Mouse (Mus musculus): ENCODE measurements around the gene Pcnx.

Gene Pcnx

DNA sequence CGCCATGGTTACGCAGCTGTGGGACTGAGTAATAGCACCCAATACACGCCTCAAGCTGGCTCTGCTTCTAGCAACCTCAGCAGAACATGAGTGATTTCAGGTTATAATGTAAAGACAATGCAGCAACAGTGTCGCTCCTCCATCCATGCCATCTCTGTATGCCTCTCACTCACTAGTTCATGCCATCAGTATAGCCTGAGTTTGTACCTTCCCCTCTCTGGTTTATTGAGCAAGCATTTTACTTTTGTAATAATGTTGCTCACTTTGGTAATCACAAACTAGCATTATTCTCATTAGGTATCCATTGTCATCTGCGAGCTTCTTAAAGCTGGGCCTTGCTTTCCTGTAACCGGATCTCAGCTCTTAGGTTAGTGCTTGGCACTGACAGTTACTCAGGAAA lies 36.2 kb downstream of the Pcnx start:
- DNase-seq (ENCODE audit: low read depth, low spot score): no peak

DNA sequence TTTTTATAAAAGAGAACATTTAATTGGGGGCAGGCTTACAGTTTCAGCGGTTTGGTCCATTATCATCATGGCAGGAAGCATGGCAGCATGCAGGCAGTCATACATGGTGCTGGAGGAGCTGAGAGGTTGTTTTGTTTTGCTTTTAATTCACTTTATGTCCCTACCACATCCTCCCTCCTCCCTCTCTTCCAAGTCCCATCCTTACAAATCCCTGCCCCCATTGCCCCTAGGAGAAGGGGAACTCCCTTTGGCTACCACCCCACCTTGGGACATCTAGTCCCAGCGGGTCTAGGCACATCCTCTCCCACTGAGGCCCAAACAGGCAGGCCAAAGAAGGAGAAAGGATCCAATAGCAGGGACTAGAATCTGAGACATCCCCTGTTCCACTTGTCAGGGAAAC lies 44.6 kb downstream of the Pcnx start:
- DNase-seq (ENCODE audit: low read depth, low spot score): no peak

DNA sequence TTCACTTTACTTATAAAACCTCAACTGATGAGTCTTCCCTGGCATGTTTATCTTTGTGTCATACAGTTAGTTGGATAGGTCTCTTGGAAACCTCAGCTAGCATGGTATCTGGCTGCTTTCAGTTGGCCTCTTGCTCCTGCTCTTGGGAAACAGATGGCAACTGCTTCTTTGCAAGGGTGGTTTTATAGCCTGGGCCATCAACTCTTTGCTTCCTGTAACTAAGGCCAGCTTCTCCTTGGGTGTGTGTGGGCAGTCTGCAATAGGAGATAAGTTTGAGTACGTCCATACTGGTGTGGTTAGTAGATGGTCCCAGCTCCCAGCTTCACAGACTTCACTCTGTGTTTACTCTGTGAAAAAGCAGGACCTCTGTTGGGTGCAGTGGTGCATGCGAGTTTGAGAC lies 46.0 kb downstream of the Pcnx start:
- DNase-seq (ENCODE audit: low read depth, low spot score): no peak

DNA sequence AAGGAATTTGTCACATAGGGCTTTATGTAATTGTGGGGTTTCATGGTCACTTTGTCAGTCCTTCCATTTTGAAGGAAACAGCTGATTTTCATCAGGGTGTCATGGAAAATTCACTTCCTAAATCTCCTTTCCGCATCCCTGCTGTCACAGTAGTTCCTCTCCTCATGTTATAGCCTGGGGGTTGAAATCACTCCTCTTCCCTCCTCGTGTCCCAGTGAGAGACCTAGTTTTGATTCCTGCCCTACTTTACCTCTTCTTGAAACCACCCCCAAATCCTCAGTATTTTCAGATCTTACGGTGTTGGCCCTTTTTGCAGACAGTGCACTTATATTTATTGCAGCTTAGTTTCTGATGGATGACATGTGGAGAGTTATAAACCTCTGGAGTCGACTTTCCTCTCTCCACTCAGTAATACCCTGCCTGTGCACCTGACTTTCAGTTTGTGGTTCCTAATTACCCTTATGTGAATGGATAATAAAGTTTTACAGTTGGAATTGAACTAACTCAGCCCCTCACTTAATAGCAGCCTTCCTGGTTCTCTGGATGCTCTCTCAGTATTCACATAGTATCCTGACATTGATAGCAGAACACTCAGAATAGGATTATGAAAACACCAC lies 48.0 kb downstream of the Pcnx start:
- DNase-seq (ENCODE audit: low read depth, low spot score): no peak

DNA sequence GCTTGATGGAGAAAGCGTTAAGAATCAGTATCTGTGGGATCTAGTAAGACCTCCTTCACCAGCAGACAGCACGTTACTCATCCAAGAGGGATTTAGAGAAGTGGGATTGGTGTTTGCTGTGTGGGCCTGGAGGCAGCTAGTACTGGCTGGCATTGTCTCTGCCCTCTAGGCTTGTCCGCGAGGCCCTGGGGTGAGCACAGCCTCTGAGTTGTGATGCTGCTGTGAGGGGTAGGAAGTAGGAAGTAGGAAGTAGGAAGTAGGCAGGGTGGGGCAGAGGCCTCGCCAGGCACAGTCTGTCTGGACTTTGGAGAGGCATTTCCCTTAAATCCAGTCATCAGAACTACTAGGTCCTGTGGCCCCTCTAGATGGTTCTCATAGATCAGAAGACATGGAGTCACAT lies 50.6 kb downstream of the Pcnx start:
- no peak for DNase-seq (ENCODE audit: low read depth, low spot score)

DNA sequence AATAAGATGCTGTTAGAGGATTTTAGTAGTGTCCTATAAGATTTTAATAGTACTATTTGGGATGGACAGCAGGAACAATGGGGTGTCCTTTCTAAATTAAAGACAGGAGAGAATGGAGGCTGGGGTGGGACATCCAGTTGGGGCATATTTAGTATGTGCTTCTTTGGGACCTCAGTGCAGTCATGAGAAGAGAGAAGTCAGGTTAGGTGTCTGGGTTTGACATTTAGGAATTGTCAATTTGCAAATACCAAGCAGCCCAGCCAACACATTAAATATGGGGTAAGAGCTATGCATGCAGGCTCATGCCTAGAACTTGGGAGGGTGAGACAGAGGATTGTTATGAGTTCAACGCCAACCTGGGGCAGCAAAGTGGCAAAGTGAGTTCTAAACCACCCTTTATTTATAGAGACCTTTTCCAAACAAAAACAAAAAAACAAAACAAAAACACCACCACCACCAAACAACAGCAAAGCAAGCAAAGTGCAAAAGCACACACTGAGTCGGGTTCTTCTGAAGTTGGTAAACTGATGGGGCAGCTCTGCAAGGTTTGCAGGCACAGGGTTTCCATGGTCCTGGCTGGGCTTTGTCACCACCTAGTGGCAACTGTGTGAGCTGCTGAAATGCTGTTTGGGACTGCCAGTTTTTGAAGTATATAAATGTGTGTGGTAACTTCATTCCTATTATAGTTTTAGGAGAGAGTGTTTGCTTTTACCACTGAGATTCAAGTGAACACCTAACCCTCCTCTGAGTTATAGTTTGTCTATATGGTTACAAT lies 55.5 kb downstream of the Pcnx start:
- peak; percentile 73 for DNase-seq (ENCODE audit: low read depth, low spot score)

DNA sequence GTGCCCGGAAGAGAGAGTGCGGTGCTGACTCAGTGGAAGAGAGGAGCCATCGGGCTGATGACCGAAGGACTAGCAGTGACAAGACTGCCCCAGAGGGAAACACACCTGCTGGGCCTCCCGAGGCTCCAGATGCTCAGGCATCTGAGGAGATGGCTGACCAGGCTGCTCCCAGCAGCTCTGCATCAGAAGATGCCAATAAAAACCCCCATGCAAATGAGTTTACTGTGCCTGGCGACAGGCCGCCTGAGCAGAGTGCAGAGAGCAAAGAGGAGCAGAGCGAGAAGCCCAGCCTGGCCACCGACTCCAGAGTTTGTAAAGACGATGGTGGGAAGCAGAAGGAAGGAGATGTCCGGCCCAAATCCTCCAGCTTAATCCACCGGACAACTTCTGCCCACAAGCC lies 58.5 kb downstream of the Pcnx start:
- peak; percentile 30 for DNase-seq (ENCODE audit: low read depth, low spot score)

DNA sequence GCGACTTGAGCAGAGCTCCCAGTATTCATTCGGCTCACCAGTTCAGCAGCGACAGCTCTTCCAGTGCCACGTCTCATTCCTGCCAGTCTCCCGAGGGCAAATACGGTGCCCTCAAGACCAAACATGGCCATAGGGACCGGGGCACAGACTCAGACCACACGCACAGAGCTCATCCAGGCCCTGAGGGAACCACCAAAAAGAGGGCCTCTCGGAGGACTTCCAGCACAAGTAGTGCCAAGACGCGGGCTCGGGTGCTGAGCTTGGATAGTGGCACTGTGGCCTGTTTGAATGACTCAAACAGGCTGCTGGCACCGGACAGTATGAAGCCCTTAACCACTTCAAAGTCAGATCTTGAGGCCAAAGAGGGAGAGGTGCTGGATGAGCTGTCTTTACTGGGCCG lies 59.1 kb downstream of the Pcnx start:
- DNase-seq (ENCODE audit: low read depth, low spot score): no peak

DNA sequence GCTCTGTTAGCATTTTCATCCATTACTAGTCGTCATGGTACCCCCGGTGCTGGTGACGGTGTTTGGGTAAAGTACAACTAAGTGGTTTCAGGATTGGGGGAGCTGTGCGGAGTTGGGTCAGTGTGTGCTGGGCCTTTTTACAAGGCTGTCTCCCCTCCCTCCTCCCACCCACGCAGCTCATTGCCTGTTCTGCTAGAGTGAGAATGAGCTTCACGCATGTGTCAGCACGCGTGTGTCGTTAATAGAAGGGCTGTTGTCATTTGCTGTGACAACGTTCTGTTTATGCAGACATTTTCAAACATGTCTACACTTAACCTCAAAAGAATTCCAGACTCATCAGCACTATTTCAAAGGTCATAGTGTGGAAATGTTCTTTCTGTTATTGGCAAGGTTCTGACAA lies 60.2 kb downstream of the Pcnx start:
- DNase-seq (ENCODE audit: low read depth, low spot score): no peak

DNA sequence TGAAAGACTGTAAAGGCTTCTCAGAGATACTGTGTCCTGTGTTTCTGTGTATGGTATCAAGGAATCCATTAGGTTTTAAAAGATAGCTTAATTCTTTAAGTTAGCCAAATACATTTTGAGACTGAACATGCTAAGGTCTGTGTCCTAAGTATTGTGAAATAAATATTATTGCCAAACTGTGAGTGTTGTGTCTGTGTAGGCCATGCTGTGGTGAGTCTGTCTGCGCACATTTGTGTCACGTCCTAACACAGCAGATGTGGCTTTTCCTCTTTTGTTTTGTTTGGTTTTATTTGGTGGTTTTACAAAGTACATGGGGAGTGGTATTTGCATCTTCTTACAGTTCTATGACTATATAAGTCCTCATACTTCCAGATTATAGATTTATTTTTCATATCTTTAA lies 60.8 kb downstream of the Pcnx start:
- no peak for DNase-seq (ENCODE audit: low read depth, low spot score)

DNA sequence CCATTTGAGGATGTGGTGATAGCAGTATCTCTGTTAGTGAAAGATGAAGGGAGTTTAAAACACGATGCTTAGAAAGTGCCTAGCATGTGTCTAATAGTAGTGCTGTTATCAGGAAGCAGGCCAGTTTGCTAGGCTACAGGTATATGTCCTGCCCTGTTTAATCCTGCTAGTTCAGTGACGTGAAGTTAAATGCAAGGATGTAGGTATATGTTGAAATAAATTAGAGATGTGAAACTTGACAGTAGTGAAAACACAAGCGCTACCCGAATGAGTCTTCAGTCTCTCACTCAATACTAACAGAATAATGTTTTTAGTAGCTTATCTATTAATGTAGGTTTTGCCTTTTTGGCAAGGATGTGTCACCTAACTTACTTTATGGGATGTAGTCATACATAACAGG lies 62.0 kb downstream of the Pcnx start:
- peak; percentile 19 for DNase-seq (ENCODE audit: low read depth, low spot score)

DNA sequence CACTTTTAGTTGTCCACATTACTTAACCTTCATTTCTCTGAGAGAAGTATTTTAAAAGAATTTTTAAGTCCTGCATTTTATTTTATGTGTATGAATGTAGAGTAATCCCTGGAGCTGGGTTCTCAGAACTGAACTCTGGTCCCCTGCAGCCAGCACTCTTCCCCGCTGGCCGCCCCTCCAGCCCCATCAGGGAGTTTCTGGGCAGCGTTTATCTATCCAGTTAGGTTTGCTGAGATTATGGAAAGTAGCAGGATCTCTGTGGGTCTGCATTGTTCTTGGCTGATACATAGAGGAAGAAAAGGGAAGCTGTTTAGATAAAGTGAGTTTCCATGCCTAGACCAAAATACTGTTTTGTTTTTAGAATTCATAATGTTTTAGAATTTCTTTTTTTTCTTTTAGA lies 63.0 kb downstream of the Pcnx start:
- DNase-seq (ENCODE audit: low read depth, low spot score): no peak

DNA sequence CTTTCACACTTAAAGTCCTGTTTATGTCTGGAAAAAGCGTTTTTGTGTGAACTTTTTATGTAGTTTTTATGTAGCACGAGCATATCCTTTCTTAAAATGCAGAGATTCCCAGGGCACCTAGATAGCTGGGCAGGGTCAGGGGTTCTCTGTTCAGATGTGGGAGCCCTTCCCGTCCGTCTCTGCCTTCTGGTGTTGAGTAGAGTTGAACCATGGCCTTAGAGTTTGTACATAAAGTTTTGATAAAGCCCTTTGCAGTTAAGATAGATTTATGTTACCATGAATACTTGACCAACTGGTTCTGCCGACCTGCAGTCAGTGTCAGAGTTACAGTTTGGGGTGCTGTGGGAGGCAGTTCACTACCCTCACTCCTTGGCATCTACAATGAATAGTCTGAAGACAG lies 67.3 kb downstream of the Pcnx start:
- DNase-seq (ENCODE audit: low read depth, low spot score): no peak

DNA sequence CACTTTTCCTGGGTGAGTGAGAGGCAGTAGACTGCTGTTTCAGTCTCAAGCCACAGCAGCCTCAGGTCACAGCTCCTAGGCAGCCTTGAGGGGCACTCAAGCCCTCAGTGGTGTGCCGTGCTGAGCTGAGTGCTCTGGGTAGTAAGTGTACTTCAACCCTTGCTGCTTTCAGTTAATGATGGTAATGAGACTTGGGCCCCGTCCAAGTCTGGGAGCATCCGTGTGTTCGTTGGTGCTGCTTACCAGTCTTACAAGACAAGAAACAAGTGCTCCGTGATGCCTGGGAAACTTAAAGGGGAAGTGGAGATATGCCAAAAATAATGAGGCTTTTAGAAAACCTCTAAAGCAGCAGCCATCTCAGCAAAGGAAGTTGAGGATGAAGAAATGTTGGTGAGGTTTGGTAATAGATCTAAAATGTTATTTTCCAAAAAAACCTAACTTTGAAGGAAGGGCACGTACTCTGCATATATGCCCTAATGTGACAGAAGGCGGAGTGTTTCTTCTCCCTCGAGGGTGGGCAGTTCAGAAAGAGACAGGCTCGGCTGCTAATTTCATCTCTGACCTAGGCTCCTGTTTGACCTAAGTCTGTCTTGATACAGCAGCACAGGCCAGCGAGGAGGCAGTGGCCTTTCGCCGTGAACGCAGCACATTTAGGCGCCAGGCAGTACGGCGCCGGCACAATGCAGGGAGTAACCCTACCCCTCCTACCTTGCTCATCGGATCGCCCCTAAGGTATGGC lies 68.0 kb downstream of the Pcnx start:
- no peak for DNase-seq (ENCODE audit: low read depth, low spot score)

DNA sequence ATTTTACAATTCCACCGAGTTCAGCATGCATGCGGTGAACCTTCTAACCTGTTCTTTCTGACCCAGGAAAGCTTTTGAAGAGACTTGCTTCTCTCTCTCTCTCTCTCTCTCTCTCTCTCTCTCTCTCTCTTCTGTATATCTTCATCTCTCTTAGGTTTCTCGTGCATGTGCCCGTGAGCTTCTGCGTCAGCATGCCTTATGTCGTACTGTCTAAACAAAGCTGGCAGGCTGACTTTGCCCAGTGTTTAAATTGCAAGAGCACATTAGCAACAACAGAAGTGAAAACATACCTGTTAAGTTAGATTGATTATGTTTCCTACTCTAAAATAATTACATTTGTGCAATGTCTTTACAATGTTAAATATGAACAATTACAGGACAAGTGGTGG lies 68.6 kb downstream of the Pcnx start:
- DNase-seq (ENCODE audit: low read depth, low spot score): no peak

DNA sequence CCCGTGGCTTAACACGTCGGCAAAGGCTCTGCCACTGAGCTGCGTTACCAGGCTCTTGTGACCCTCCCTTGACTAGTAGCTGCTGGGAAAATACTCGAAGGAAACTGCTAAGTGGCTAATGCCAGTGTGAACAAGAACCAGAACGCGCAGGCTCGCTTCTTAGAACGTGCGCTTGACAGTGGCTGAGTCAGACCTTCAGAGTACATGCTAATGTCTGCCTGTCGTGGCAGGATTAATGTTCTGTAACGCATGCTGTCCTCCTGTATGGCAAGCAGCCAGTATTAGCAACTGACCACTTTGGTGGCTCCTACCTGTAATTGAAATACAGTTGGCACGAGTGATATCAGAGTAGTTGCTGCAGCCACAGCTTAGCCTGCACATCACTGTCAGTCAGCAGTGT lies 72.2 kb downstream of the Pcnx start:
- no peak for DNase-seq (ENCODE audit: low read depth, low spot score)

DNA sequence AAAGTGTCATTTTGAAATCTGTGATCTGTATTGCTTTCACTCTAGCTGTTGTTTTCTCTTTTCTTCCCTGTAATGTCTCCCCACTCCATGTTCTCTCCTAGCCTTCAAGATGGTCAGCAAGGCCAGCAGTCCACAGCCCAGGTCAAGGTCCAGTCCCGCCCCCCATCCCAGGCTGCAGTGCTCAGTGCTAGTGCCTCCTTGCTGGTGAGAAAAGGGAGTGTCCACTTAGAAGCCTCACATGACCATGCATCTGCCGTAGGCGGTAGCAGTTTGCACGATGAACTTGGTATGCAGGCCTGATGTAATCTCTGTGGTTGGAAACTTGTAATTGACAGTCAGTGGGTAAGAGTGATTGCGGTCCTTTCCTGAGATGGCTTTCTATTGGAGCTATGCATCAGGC lies 73.6 kb downstream of the Pcnx start:
- DNase-seq (ENCODE audit: low read depth, low spot score): no peak

DNA sequence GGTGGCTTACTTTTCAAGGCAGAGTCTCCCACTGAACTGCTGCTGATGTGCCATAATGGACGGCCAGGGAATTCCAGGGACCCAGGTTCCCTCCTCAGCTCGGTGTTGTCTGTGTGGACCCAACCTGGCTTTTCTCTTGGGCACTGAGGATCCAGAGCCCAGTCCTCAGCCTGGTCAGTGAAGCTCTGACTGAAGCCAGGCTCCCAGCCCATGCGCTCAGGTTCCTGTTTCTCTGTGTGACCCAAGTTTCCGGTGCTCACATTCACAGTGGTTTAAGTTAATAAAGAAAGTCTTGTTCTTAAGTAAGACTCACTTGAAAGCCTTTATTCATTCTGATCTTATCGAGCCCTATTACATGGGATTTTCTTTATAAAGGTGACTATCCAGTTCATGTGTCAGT lies 74.7 kb downstream of the Pcnx start:
- no peak for DNase-seq (ENCODE audit: low read depth, low spot score)

DNA sequence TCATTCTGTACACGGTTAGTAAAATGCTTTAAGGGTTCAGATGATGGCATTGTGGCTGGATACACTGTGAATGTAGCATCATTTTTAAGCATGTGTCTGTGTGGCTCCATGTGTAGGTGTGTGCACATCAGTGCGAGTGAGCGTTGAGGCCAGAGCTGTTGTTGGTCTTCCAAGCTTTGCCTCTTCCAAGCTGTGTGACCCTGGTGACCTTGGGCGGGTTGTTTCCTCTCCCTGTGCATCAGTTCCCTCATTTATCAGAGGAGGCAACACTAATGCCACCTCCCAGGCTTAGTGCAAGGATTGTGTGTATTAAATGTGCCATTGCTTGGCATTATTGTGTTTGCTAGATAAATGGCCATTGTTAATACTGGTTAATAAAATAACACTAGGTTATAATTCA lies 76.2 kb downstream of the Pcnx start:
- no peak for DNase-seq (ENCODE audit: low read depth, low spot score)

DNA sequence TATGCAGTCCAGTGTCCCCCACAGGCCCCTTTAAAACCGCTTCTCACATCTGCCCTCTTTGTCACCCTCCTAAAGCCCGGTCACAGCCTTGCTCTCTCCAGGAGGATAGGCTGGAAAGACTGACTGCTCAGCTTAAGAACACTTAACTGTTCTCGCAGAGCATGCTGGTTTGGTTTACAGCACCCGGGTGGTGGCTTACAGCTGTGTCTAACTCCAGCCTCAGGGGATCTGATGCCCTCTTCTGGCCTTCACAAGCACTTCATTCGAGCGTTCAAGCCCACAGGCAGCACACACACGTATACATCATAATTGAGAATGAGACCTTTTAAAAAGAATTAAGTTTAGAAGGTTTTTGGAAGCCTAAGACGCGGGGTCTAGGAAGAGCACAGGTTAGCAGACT lies 81.4 kb downstream of the Pcnx start:
- peak; percentile 18 for DNase-seq (ENCODE audit: low read depth, low spot score)

DNA sequence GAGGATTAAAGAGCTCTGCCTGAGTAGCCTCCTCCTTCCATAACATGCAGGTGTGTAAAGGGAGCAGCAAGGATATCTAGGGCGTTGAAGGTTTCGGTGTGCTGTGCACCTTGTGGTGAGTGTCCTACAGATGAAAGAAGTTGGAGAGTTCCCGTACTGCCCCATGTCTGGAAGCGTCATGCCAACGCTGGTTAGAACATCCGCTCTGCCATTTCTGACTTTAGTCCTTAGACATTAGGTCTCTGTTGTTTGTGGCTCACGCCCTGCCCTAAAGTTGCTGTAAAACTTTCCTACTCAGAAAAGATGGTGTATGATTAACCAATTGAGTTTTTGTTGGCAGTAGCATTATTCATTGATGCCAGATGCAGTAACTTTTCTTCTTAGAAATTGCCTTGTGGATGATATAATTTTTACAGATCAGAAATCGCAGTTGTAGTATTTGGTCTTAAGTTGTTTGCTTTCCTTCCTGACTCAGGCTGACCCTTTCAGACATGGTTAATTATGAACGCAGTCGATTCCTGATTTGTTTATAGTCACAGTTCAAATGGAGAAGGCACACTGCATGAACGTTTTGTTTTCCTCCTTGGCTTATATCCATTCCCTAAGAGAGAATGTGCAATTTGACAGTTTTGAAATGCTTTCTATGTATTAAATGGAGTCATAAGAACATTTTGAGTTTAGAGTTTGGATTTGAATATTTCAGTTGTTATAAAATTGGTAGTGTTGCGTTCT lies 83.7 kb downstream of the Pcnx start:
- DNase-seq (ENCODE audit: low read depth, low spot score): no peak

DNA sequence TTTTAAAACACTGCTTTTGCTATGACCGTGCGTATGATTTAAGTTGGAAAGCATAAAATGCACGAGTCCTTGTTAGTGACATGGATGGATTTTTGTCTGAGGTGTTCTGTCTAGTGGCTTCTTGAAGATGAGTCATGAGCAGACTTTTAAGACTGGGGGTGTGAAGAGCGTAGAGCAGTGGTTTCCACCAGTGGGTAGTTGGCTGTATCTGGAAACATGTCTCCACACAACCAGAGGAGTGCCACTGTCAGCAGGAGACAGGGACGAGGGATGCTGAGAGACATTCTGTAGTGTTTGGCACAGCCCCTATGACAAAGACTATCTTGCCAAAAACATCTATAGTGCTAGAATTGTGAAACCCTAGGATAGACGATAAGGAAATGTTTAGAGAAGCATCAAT lies 89.2 kb downstream of the Pcnx start:
- DNase-seq (ENCODE audit: low read depth, low spot score): no peak

Measured in A20 (cell line).